Mouse (Mus musculus) spleen, adult 2 months (tissue): ENCODE measurements around the gene Fam76a.
A peak's percentile ranks its signal among the peaks of the same experiment; 100 is the strongest.

Experiments used
- CTCF ChIP-seq: fragments of 200-500 bp; IDR thresholded peaks from 2 replicates; pipeline ENCODE4 v1.5.1; 2011; ENCODE audit warnings: mild to moderate bottlenecking, inconsistent platforms; ENCODE audit not compliant: insufficient read depth, insufficient read length, insufficient replicate concordance; ENCODE audit errors: extremely low read depth
- POLR2A ChIP-seq: fragments of 200-500 bp; IDR thresholded peaks from 2 replicates; pipeline ENCODE4 v1.6.1; 2011; ENCODE audit warnings: low read depth, low read length, inconsistent platforms

GRCm38 (mm10) chr4:132939421-132940127 is 17.2 kb upstream of the Fam76a start:
- TF ChIP-seq POLR2A (no peak), CTCF (peak; percentile 67)
